Mouse (Mus musculus) forelimb bud, embryonic 11.5 days (tissue): ENCODE data around the gene Cenpb.

Experiments
- DNase-seq: peaks from one replicate; pipeline ENCODE4 v3.0.0-alpha.2; 2012; ENCODE audit warnings: low read depth, low spot score

Gene Cenpb

DNA sequence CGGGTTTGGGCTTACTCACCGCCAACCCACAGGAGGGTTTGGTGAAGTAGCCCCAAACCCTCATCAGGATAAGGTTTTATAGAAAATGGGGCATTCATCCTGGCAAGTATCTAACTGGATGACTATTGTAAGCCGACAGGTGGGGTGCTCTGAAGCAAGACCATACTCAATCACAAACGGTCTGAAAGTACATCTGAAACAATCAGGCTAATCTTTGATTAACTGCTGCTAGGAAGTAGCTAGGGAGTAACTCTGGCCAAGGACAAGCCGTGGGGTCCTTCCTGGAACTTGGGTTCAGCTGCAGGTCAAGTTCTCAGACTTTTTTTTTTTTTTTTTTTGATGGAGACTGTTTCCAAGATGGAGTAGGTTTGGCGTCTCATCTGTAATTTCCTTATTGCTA, 11.9 kb downstream of the Cenpb start:
- DNase-seq = no peak

GRCm38 (mm10) chr2:131166172-131166571, 13.7 kb downstream of the Cenpb start:
- DNase-seq = no peak

DNA sequence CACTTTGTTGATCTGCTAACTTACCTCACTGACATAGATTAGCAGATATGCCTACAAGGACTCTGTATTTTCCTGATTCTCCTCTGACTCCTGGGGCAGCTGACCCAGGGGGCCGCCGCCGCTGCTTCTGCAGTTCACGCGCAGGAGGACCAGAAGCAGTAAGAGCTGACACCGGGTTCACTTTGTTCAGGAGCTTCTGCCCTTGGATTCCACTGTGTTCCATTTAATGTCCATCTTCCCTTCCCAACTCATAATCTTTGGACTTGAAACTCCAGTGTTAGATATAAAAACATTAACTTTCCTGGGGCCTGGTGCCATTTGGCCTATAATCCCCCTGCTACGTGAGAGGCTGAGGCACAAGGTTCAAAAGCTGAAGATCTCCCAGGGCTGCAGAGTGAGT, 15.9 kb downstream of the Cenpb start:
- DNase-seq = no peak

DNA sequence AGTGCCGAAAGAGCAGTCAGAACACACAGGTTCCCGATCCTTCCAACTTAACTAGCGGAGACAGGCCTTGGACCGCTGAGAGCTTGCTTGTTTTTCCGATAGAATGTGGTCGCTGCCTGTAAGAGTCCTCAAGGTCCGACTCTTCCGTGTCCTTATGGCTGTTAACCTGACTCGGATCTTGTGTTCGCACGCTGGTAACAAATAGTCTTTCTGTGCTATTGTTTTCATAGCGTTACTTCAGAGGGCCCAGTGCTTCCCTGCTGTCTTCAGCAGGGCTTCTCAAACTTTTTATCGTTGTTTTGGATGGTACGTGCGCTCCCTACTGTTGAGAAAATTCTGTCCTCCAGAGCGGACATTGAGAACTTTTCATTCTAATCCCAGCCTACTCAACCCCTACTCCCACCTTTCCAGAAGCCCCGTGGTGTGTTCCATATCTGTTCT, 19.2 kb downstream of the Cenpb start:
- no peak for DNase-seq

GRCm38 (mm10) chr2:131159938-131160581, 19.8 kb downstream of the Cenpb start, which contains the start of gene 1700037H04Rik:
Gene 1700037H04Rik (minus strand): TSS chr2:131160081.
- DNase-seq = peak; percentile 98

DNA sequence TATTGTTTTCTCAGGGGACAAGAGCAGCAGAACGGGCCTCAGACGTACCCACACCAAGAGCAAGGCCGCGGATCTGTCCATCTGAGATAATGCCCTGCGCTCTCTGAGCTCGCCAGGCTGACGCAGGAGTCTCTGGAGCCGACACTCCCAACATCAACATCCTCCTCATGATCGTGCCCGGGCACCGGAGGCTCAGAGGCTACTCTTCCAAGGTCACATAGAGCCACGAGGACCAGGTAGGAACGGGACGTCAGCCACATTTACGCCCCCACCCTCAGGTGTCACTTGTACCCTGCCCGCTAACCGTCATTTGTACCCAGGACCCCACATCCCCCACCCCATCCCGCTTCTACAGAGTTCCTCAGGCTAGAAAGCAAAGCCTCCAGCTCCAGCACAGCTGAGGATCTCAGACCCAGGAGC, 20.4 kb downstream of the Cenpb start:
- DNase-seq = no peak

DNA sequence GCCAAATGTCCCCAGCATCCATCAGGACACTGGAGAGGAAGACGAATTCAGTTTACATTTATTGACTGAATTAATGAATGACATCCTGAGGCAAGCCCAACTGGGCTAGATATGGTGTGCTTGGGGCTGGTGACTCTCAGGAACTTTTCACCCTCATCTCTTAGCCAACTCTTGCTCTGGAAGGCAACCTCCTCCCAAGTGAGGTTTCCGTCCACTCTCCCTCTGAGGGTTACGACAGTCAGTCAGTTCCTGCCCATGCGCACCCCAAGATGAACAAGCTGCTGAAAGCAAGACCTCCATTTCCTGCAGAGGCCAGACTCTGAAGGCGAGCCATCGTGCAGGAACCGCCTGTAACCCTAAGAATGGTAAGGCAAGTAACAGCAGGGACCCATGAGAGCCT, 22.9 kb downstream of the Cenpb start:
- DNase-seq = no peak

DNA sequence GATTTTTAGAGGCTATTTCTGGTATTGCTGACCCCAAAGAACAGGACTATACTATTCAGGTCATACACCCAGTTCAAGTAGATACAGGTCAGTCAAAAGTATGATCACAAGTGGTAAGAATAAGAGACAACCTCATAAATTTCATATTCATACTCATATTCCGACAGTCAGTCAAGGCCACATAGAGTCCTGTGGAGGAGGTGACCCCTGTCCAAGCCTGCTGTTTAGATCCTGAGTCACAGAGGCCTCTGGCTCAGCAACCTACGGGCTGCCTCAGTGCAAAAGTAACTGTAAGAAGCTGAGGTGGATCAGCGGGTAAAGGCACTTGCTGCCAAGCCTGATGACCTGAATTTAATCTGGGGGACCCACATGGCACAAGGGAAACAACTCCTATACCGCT, 25.8 kb downstream of the Cenpb start:
- DNase-seq = no peak

DNA sequence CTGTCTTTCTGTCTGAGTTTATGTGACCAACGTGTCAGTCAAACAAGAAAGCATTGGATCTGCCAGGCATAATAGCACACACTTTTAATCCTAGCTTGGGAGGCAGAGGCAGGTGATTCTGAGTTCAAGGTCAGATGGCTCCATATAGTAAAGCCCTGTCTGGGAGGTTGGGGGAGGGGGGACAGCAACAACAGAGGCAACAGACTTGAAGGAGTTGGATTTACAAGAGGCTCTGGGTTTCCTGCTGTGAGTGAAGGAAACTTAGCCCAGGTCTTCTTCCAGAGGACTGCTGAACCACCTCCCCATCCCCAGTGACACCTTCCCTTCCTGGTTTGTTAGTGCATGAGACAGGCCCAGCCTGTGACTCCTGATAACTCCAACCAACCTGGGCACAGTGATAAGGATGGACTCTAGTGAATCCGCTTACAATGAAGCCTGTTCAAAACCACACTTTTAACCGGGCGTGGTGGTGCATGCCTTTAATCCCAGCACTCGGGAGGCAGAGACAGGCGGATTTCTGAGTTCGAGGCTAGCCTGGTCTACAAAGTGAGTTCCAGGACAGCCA, 27.6 kb downstream of the Cenpb start:
- no peak for DNase-seq

DNA sequence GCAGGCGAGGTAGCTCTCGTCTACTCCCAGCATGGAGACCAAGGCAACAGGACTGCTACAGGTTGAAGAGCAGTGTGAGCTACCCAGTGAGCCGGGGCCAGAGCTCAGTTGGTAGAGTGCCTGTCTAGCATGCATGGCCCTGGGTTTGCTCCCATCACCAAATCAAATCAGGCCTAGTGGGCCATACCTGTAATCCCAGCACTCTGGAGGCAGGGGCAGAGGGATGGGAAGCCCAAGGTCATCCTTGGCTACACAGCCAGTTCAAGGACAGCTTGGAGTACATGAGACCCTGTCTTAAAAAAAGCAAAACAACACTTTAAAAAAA, 30.7 kb downstream of the Cenpb start:
- DNase-seq = no peak

DNA sequence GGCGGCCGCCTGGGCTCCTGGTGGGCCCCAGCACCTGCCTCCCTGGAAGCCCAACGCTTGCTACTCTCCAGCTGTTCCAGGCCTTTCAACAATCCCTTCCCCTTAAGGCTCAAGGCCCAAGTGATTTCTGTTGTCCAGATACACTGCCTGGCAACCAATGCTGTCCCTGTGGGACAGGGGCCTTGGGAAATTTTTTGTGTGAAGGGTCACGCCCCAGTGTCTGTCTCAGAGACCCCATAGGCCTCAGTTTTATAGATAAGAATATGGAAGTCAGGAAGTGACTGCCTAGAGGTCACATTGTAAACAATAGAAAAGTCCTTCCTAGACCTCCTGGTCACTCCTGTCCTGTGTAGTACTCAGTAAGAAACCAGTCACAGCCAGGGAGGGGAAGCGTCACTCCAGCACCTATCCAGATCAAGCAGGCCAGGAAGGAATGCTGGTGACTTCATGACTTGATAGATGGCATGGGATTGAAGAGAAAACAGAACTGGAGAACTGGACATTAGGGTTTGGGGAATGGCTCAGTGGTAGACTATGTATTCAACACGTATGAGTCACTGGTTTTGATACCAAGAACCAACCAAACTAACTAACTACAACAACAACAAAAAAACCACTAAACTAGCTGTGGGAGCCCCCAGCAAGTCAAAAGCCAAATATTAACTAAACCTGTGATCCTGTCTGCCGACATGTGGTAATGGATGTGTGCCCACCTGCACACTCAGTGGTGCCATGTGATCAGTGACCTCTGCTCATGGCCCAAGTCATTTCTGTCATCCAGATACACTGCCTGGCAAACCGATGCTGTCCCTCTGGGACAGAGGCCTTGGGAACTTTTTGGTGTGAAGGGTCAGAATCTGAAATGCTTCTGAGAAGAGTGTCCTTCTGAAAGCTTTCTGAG, 31.3 kb downstream of the Cenpb start:
- no peak for DNase-seq

- no peak for DNase-seq
Measured at GRCm38 (mm10) chr2:131147043-131147365, 32.9 kb downstream of the Cenpb start.

- no peak for DNase-seq
Measured at GRCm38 (mm10) chr2:131146193-131147042, 33.4 kb downstream of the Cenpb start.

- DNase-seq = no peak
Measured at GRCm38 (mm10) chr2:131145536-131145935, 34.3 kb downstream of the Cenpb start.

DNA sequence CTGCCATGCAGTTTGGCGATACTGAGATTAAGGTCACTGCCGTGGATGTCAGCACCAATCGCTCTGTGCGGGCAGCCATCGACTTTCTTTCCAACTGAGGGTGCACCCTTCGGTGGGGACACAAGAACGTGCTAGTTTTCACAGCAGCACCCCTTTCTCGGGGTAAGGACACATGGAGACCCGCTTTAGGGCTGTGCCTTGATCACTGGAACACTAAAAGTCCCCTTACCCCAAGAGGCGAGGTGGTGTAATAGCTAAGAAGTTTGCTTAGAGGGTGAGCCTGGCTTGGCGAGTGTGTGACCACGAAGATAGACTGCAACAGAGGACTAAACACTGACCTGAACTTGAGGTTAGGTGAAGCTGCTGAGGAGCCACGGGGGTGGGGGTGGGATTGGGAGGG, 34.7 kb downstream of the Cenpb start:
- DNase-seq = no peak

- DNase-seq = no peak
Measured at GRCm38 (mm10) chr2:131143007-131143780, 36.7 kb downstream of the Cenpb start.

DNA sequence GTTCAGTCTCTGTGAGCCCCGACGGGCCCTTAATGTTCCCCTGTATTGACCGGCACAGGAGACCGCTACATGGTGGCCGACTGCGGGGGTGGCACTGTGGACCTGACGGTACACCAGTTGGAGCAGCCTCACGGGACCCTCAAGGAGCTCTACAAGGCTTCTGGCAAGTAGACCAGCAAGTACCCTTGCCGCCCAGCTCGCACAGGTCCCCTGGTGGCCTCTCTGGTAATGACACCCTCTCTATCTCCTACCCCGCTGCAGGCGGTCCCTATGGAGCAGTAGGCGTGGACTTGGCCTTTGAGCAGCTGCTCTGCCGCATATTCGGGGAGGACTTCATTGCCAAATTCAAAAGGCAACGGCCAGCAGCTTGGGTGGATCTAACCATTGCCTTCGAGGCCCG, 37.3 kb downstream of the Cenpb start:
- DNase-seq = peak; percentile 74

GRCm38 (mm10) chr2:131141336-131141986, 38.4 kb downstream of the Cenpb start:
- DNase-seq = no peak

GRCm38 (mm10) chr2:131140533-131140905, 39.3 kb downstream of the Cenpb start:
- DNase-seq = no peak

DNA sequence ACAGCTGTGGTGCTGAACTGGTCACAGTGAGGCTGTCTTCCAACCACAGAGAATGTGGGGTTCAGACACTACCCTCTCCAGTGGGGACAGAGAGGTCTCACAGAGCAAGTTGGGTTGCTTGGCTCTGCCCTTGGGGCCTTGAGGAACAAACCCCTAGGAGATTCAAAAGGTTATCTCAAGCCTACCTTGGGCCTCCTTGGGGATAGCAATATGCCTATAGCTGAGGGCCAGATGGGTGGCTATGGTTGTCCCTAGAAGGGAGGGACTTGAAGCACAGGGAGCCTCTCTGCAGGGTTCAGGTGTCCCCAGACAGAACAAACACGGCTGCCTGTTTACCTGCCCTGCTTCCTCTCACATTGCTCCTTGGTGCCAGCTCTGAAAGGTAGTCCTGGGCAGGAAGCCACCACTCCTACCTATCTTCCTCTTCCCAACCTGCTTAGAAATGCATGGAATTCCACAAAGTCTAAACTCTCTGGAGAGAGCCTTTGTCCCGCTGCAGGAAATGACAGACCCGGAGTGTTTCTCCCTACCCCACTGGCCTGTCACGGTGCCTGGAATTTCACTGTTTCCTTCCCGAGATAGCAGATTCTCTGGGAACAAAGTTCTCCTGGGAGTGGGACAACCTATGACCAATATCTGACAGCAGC, 39.9 kb downstream of the Cenpb start:
- DNase-seq = no peak
